In the genomic region with DNA sequence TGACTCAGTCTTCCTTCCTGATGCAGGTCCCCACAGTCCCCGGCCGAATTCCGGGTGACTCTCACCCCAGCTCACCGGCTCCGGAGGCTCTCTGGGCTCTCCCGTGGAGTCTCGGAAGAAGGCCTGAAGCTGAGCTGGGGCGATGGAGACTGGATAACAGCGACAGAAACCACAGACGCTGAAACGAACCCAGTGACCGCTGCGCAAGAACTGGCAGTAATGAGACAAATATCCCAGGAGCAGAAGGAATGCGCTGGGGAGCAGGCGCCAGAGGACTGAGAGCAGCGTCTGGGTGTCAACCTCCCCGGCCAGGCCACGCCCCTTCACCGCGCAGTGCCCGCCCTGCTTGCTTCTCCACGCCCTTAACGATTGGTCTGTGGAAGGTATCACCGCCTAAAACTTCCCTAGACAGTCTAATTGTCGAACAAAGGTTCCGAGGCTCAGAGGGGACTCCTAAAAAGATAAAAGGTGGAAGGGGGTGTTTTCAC, we compare ENCODE assay signal across 7 mouse cellular contexts. TPM values are rescaled to one million over a fixed set of nuclear protein-coding genes. Genes with fewer than 3 reads are reported as not detected.
A peak's percentile ranks its signal among the peaks of the same experiment; 100 is the strongest.
DNase-seq lines count a peak whose midpoint lies in the region; ATAC-seq and TF ChIP-seq lines count a peak whose summit lies in the region.

Neu3 (minus strand) TSS at position 335 of the 488 bp plus-strand sequence.

- TF ChIP-seq POLR2A in small intestine, adult 2 months (IDR thresholded peaks at IDR 0.05; ENCODE audit: low read depth, low read length): peak; percentile 64; the same call in 1 of the 2 replicates

- TF ChIP-seq CTCF in intestine, postnatal 0 days (IDR thresholded peaks at IDR 0.05; ENCODE audit: low read depth): peak; percentile 62
- TF ChIP-seq CTCF in small intestine, adult 2 months (IDR thresholded peaks at IDR 0.05; ENCODE audit: extremely low read depth, insufficient read length, insufficient replicate concordance, low read depth, low read length): no peak

- DNase-seq in adrenal gland, postnatal 10 days: peak; percentile 96
- DNase-seq in embryonic facial prominence, embryonic 10.5 days (ENCODE audit: low spot score): peak; percentile 93
- peak; percentile 36 for DNase-seq in gonadal fat pad, adult 2 months (ENCODE audit: low read depth)
- peak; percentile 94 for DNase-seq in left cerebral cortex, postnatal 4 days

- H3K9me3 ChIP-seq in embryonic facial prominence, embryonic 10.5 days: no peaks in the 10 kb centered on the region
- H3K9me3 ChIP-seq in intestine, postnatal 0 days (ENCODE audit: control insufficient read depth): no peaks in the 10 kb centered on the region
- no peaks in the 10 kb centered on the region for H3K9me3 ChIP-seq in midbrain, embryonic 12.5 days

- intact Hi-C loops in left cerebral cortex, postnatal 4 days (cut with DNase I): no loop called here

- H3K27me3 ChIP-seq in embryonic facial prominence, embryonic 10.5 days (replicated peaks; ENCODE audit: low read depth, poor library complexity, severe bottlenecking): no peaks in the 10 kb centered on the region
- H3K27me3 ChIP-seq in intestine, postnatal 0 days (replicated peaks; ENCODE audit: control insufficient read depth, insufficient read depth, low read length): no peaks in the 10 kb centered on the region
- H3K27me3 ChIP-seq in midbrain, embryonic 12.5 days: no peaks in the 10 kb centered on the region; the same call in 1 of the 2 replicates
- no peaks in the 10 kb centered on the region for H3K27me3 ChIP-seq in small intestine, adult 2 months (ENCODE audit: control insufficient read depth, insufficient read depth, low read length)

- H3K27ac ChIP-seq in embryonic facial prominence, embryonic 10.5 days (replicated peaks): peak within 1 kb of the TSS; percentile 81
- H3K27ac ChIP-seq in intestine, postnatal 0 days (ENCODE audit: low read depth, low read length): peak within 1 kb of the TSS; percentile 78
- H3K27ac ChIP-seq in midbrain, embryonic 12.5 days (replicated peaks): peak within 1 kb of the TSS; percentile 22; the same call in 1 of the 2 replicates
- peak within 1 kb of the TSS; percentile 65 for H3K27ac ChIP-seq in small intestine, adult 2 months (ENCODE audit: insufficient read depth, low read depth, low read length)

- no peaks in the 10 kb centered on the region for H3K36me3 ChIP-seq in embryonic facial prominence, embryonic 10.5 days (replicated peaks)
- no peaks in the 10 kb centered on the region for H3K36me3 ChIP-seq in intestine, postnatal 0 days (ENCODE audit: control insufficient read depth, insufficient read depth)
- H3K36me3 ChIP-seq in midbrain, embryonic 12.5 days: no peaks in the 10 kb centered on the region
- no peaks in the 10 kb centered on the region for H3K36me3 ChIP-seq in small intestine, adult 2 months (ENCODE audit: control insufficient read depth, insufficient read depth, low read length)

- peak within 1 kb of the TSS; percentile 64 for H3K4me3 ChIP-seq in embryonic facial prominence, embryonic 10.5 days
- peak within 1 kb of the TSS; percentile 52 for H3K4me3 ChIP-seq in intestine, postnatal 0 days (ENCODE audit: low read depth, low read length)
- H3K4me3 ChIP-seq in midbrain, embryonic 12.5 days: peak within 1 kb of the TSS; percentile 47
- H3K4me3 ChIP-seq in small intestine, adult 2 months (ENCODE audit: low read depth, low read length): peak within 1 kb of the TSS; percentile 67

- peak within 1 kb of the TSS; percentile 71 for H3K4me2 ChIP-seq in intestine, postnatal 0 days (replicated peaks; ENCODE audit: low read depth)
- peak within 1 kb of the TSS; percentile 67 for H3K4me2 ChIP-seq in midbrain, embryonic 12.5 days (replicated peaks)

- WGBS in embryonic facial prominence, embryonic 10.5 days: under 1% methylated on average over 26 of the region's 26 CpGs
- under 1% methylated on average over 26 of the region's 26 CpGs for WGBS in intestine, postnatal 0 days
- 0% methylated on average over 26 of the region's 26 CpGs for WGBS in midbrain, embryonic 12.5 days
- under 1% methylated on average over 26 of the region's 26 CpGs for WGBS in small intestine, adult 2 months

- H3K4me1 ChIP-seq in embryonic facial prominence, embryonic 10.5 days: peaks cover 10% of the 10 kb centered on the region
- 0 out of 2 replicates have a peak, but pooled peaks cover 4% of the 10 kb centered on the region for H3K4me1 ChIP-seq in intestine, postnatal 0 days (replicated peaks; ENCODE audit: control insufficient read depth, insufficient read depth, low read length)
- H3K4me1 ChIP-seq in midbrain, embryonic 12.5 days: peaks cover 8% of the 10 kb centered on the region; the same call in 1 of the 2 replicates
- peaks cover 13% of the 10 kb centered on the region; the same call in 1 of the 2 replicates for H3K4me1 ChIP-seq in small intestine, adult 2 months (ENCODE audit: control insufficient read depth, insufficient read depth, insufficient read length, low read length)

- ATAC-seq in intestine, postnatal 0 days: peak; percentile 92
- peak; percentile 93 for ATAC-seq in midbrain, embryonic 12.5 days (ENCODE audit: low FRiP score, low read depth)

- H3K9ac ChIP-seq in intestine, postnatal 0 days (ENCODE audit: low read depth, low read length): peak within 1 kb of the TSS; percentile 50
- H3K9ac ChIP-seq in midbrain, embryonic 12.5 days (replicated peaks): peak within 1 kb of the TSS; percentile 57

RNA-seq across cellular contexts. Expression of gene Neu3, which starts in this region (rescaled TPM):
- total RNA-seq in adrenal gland, postnatal 10 days (2021): 1 to 10 TPM; 3.0 to 3.7 TPM
- polyA plus RNA-seq in embryonic facial prominence, embryonic 10.5 days (2016; fragmentation: Nextera tagmentation; extraction: Ambion mirVana): 2.2 and 2.3 TPM in 2 replicates
- polyA plus RNA-seq in gonadal fat pad, adult 2 months (2012; rRNA removed): 4.2 and 4.3 TPM in 2 replicates
- 2.5 TPM in 2 replicates for polyA plus RNA-seq in intestine, postnatal 0 days (2015; fragmentation: Nextera tagmentation; extraction: Ambion mirVana)
- 1 to 10 TPM; 2.4 to 2.5 TPM for total RNA-seq in left cerebral cortex, postnatal 4 days (2021)
- polyA plus RNA-seq in midbrain, embryonic 12.5 days (2016; fragmentation: Nextera tagmentation; extraction: Ambion mirVana): 1.5 and 1.7 TPM in 2 replicates
- 0.82 and 1.3 TPM in 2 replicates for polyA plus RNA-seq in small intestine, adult 2 months (2012; rRNA removed)

Comparison
In these comparisons a context has a peak if more than half of its experiments do, and no peak if none do; other contexts are left out.
1. Peak in every context shown above with its lines: DNase-seq, ATAC-seq, H3K4me3 ChIP-seq and H3K27ac ChIP-seq.
2. DNase-seq: peak in every context shown above with its lines; median percentile 96 in adrenal gland, postnatal 10 days; 94 in left cerebral cortex, postnatal 4 days; 93 in embryonic facial prominence, embryonic 10.5 days; 36 in gonadal fat pad, adult 2 months.
3. H3K27ac ChIP-seq: peak in every context shown above with its lines; median percentile 81 in embryonic facial prominence, embryonic 10.5 days; 78 in intestine, postnatal 0 days; 65 in small intestine, adult 2 months; 22 in midbrain, embryonic 12.5 days.